Mouse (Mus musculus) urinary bladder, postnatal 4 days (tissue): ENCODE measurements at regions not wholly inside any gene's neighbourhood (a gene's known extent, or its start where the extent isn't known, plus 50 kb on each side); places are given as distances from the start of the nearest gene placed in this dataset.

Experiments
- DNase-seq, 2 experiments: peaks; one replicate each; pipeline ENCODE4 v3.0.0; 2021 to 2022; ENCODE audit warnings: low spot score in 2 of 2

DNA sequence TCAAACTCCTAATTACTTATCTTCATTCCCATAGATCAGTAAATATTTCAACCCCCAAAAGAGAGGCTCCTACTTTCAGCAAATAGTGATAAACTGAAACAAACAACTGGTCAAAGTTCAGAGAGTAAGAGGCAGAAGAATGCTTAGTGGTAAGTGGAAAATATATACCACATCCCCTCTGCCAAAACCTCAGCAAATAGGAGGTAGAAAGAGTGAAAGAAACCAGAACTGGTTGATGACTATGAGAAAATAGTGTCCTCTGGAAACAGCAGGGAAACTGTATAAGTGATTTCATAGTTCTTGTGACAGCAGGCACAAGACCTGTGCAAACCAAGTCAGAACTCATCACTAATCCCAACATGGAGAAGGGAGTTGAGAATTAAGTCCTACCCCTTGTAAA lies 980.8 kb upstream of the Cited2 start:
- DNase-seq: no peak

DNA sequence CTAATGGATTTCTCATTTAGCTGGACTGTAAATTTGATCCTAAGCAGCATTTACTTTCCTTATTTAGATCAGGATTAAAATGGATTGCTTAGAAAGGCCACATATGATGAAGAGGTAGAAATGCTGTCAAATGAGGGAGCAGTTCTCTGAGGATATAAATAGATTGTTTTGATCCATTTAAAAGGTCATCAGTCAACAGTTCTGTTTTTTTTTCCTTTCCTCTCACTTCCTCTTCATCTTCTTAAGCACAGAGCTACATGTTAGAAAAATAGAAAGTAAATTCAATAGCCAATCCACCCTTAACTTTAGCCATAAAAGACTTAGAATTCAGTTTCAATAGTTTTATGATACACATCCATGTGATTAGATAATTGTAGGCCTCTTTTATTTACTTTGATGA lies 971.5 kb upstream of the Cited2 start:
- no peak for DNase-seq

DNA sequence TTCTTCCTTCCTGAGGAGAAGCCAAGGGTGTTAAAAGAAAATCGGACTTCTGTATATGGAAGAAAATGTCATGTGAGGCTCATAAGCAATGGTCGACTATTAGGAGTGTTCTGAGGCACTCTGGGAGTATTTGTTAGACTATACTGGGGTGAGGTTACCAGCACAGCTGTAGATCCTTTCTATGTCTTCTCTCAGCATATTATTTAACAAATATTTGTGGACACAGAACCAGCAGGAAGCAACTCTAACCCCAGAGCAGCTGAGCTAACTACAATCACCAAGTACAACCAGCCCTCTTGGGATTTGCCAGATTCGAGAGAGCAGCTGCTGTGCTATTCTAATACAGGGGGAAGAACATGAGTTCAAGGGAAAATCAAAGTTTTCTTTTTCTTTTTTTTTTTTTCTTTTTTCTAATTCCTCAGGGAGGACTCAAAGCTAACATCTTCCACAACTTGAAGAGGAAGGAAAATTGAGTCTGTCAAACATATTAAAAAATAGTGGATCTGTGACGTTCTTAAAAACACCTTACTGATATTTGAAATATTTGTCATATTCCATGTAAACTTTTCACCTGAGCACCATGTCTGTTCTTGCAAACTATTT lies 933.3 kb upstream of the Cited2 start:
- no peak for DNase-seq

DNA sequence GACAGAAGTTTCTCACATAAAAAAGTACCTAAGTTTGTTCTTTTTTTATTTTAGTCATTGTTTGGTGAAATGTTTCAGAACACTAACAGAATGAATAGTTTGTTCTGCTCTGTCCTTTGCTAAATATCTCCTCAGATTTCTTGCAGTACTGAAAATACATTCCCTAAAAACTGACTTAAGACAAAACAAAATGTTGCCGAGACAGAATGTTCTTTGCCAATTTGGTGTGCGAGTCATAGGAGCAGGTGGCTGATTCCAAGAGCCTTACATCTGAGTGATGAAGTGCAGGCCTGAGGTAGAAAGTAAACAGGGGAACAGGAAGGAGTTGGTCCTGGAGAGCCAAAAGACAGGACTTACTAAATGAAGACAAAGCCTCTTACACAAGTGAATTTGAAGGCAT lies 919.0 kb upstream of the Cited2 start:
- no peak for DNase-seq

DNA sequence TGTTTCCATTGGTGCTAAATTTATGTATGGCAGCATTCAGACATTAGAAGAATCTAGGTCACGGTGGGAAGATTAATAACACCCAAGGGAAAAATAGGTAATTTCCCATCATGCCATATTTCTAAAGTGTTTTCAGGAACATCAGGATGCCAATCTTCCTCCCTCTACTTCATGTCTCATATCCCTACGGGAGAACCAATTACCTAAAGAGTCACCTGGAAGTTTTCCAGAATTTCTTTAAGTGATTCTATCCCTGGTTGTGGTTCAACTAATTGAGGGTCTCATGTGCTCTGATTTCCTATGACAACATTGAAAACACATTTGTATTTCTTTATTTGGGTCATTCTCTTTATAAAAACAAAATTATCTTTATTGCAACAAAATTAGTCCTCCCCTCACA lies 912.3 kb upstream of the Cited2 start:
- DNase-seq: no peak

DNA sequence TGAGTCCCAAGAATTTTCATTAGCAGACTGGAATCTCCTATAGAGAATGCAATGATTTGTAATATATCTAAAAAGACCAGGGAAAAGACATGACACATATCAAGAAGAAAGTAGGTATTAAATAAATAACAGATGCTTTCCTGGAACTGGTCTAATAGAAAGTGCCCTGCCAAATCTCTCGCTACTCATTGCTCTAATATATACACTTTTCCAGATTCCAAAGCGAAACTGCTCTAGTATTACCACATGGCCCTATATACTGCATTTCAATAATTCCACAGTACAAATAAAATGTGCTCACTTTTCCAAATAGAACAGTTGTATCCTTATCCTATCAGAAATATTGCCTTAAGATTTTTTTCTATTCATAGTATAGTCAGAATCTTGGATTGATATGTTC lies 909.0 kb upstream of the Cited2 start:
- DNase-seq: no peak

DNA sequence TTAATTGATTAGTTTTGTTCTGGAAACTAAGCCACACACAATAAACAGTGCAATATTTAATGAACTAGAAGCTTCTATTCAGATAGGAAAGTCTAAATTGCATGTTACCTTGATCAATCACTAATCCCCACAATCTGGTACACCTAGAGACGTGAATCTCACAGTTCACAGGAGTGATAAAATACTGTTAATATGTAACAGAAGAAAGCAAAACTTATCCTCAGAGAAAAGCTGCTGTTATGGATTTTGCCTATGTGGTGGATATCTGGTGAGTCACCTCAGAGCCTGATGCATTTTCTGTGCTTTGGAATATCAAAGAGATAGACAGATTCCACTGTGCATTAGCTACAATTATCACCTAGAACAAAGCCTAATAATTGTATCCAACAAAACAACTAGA lies 861.5 kb upstream of the Cited2 start:
- DNase-seq: no peak

DNA sequence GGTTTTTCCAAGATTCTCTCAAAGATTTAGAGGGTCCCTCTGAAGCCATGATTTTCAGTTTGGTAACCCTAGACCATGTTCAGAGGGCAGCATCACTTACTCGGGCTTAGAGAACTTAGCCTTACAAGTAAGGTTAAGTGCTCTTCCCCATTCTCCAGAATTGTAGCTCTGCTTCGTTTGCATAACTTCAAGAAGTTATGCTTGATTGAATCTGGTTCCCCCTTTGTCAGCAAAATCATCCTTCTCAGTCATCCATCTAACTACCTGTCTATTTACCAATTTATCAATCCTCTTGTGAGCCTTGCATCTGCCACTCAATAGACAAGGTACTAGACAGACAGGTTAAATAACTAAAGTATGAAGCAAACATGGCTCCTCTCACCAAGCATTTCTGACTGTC lies 856.1 kb upstream of the Cited2 start:
- DNase-seq: no peak

DNA sequence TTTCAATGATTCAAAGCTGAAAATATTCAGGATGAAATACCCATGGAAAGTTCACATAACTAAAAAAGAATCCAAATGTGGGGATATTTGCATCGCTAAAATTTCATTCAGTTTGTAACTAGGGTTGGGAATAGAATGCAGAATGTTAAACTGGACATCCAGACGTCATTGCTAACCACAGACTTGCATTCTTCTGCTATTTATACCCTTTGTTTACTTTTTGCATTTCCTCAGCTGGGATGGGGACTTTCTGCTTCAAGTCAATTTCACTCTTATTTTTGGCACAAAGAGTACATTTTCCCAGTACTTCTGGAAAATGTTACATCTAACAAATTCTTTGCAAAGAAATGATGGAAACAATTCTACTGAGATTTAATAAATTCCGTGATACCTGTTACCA lies 848.9 kb upstream of the Cited2 start:
- no peak for DNase-seq

DNA sequence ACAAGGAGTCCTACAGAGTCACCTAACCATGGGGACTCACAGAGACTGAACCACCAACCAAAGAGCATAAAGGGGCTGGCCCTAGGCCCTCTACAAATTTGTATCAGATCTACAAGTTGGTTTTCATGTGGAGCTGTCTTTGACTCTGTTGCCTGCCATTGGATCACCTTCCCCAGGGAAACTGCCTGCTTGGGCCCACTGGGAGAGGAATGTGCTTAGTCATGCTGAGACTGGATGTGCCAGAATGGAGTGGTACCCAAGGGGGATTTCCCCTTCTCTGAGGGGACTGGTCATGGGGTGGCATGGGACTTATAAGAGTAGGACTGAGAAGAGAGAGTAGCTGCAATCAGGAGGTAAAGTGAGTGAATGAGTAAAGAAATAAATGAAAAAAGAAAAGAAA lies 844.8 kb upstream of the Cited2 start:
- no peak for DNase-seq

DNA sequence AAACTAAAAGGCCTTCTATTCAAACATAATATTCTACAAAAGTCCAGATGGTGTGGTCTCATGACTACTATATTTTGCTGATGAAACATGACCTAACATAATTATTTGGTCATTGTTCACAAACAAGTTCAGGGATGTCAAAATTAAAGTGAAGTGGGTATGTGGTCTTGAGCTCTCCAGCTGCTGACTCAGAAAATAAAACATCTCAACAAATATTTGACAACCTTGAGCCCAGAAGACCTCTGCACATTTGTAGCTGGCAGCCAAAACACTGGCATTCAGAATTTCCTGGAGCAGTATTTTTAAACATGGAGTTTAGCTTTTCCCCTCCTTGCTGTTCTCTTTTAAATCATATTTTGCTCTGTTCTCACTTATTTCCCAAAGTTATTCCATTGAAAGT lies 829.7 kb upstream of the Cited2 start:
- no peak for DNase-seq

DNA sequence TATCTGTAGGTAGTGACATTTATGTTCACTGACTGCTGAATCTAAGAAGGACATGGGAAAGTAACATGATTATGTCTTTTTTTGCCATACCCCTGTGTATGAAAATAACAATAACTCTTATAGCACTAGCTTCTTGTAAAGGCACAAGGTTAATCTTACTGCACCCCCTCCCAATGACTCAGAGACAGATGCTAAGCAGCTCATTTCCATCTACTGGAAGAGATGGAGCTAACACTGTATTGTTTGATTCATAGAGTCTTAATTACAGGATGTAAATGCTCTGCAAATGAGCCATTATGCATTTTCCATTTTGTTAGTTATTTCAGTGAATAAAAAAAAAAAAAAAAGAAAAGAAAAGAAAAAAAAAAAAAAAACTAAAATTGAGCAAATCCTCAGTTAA lies 827.7 kb upstream of the Cited2 start:
- no peak for DNase-seq

DNA sequence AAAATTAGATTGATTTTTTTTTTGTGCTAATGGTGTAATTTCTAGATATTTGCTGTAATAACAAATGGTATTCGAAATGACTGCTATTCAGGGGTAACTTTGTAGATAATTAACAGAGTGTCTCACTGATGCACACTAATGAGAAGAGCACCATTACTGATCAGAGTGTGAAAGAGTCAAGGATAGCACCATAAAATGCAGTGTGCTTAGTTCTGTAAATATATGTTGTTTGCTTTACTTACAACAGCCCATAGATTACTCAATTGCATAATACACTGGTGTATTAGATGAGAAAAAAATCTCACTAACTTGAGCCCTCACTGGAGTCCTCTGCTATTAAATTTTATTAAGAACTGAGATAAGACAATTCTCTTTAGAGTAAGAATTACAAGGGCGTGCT lies 800.1 kb upstream of the Cited2 start:
- DNase-seq: no peak

DNA sequence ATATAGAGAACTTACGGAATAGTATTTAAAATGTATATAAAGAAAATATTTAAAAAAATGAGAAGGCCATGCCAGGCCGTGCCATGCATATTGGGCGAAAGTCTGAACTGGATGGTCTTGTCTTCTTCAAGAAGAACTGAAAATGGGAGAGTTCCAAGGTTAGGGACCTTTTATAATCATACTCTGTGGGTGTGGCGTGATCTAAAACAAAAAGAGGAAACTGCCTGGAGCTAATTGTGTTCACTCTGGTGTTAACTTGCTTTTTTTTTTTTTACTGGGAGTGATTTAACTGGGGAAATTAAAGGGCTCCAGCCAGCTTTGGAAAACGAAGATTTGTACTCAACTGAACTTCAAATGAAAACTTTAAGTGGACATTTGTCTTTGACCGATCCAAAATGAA lies 799.2 kb upstream of the Cited2 start:
- DNase-seq: no peak

DNA sequence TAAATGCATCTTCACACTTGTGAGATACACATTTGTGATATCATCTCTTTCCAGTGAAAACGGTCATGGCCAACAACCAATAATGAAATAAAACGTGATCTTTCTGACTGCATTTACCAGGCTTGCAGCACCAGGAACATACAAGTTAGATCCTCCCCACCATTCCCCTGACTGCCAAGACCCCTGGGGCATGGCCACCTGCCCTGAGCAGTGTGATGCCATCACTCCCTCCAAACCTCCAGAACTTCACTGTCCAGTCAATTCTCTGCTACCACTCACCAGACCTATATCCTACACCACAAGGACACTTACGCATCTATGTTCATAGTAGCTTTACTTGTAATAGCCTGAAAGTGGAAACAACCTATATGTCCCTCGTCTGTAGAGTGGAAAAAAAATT lies 785.3 kb upstream of the Cited2 start:
- DNase-seq: no peak

DNA sequence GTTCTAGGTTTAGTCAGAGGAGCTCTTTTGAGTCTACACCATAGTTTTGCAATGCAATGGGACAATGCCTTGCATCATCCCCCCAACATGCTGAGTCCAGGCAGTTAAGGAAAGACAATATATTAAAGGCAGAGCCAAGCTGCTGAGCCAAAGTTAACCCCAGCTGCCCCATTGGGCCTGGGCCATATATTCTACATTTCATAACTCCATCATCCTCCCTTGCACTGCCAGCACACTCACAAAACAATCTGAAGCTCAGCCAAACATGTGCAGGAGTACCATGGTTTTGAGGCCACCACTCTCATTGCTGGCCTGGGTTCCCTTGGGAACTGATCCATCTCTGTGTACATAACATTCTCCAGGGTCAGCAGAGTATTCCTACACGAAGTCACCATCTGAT lies 771.4 kb upstream of the Cited2 start:
- DNase-seq: no peak

DNA sequence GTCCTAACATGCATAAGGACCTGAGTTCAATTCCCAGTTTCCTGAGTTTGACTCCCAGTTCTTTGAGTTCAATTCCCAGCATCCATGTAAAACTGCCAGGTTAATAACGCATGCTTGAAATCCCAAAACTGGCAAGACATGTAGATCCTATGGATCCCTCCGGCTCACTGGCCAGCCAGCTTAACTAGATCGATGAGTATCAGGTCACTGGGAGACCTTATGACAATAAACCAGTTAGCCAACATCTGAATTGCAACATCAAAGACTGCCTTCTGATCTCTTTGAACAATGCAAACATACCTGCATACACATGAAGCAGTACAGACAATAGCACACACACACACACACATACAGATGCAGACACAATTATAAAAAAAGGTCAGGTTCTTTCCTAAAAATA lies 762.0 kb upstream of the Cited2 start:
- DNase-seq: no peak

DNA sequence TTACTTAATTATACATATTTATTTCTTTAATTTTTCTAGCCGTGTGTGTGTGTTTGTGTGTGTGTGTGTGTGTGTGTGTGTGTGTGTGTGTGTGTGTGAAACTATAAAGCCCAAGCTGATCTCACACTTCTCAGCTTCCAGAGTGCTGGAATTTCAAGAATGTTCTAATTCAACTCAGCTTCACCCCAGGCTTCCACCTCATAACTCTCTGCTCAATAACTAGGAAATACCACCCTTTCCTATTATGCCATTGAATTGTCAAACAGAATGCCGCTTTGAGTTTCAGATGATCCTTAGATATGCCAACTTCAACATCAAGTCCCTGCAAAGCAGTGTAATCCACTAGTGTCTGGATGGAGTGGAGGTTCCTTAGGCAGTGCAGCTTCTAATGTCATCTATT lies 760.6 kb upstream of the Cited2 start:
- no peak for DNase-seq

DNA sequence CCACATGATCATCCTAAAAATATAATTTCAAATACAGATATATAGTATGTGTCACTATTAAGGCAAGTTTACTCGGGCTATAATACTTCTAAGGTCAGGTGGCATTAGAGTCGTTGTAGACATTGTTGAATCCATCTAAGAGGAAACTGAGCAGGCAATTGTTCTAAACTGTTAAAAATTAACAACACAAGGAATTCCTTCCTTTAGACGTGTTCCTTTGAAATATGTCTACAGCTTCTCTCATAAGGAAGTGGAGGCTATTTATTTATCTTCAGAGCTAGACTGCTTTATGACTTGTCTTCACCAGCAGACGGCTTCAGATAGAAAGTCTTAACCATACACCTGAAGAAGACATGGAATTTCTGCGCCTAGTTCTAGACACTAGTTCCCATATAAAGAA lies 744.2 kb upstream of the Cited2 start:
- no peak for DNase-seq

DNA sequence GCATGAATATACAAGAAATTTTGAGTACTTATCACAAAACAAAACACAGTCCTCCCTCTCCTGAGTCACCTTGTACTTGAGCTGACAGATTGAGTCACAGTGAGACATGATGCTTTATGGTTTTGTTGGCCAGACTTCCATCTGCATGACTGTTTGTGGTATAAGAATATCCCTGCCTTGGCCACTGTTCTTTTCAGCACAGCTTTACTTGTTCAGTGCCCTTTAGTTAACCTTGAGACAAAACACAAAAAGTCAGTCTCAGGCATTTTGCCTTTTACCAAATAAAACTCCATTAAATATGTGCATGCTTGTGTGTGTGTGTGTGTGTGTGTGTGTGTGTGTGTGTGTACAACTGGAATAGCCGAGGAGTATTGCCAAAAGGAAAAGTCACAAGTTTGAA lies 732.8 kb upstream of the Cited2 start:
- no peak for DNase-seq

DNA sequence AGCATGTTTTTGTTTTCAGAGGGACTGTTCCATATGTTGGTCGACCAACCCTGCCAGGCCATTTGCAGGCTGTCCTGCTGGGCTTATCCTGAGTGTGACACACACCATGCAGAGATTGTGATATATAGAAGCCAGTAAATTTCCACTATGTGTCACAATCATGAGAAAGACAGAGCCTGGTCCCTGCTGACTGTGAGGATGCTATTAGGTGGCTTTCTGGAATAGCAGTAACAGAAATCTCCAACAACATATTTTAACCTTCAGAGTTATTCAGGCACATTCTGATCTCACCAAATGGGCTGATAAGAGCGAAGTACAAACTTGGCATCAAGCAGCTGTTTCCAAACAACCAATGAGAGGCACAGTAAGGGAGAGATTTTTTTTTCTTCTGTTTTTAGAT lies 729.2 kb upstream of the Cited2 start:
- no peak for DNase-seq

DNA sequence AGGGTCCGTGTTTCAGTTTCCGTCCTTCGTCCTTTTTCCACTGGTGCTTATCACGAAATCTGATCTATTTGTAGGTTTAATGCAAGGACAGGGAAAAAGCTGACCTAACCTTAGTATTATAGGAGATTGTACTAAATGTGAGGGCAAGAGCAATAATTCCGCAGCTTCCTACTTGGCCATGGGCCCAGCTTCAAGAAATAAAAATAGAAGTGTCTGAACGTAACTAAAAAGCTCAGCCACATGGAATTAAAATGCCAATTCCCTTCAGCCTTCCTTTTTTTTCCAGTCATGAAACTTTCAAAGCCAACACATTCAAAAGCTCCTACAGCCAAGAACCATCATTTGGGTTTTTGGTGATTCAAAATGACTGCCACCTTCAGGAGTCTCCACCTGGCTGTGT lies 728.5 kb upstream of the Cited2 start:
- DNase-seq: no peak

DNA sequence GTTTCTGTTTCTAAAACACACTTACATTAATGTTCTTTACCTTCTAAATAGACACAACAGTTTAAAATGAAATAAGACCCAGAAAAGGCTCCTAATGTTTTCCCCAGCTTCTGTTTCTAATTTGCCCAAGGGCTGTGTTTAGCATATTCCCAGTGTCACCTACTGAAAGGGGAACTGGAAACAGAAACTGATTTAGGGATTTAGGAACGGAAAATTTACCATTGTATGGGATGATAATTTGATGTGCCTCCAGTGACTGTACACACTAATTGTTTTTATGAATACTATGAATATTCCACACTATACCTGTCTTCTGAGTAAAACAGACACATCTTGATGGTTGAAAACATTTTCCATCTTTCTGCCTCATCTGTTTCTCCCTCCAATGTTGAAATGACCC lies 728.0 kb upstream of the Cited2 start:
- DNase-seq: no peak

DNA sequence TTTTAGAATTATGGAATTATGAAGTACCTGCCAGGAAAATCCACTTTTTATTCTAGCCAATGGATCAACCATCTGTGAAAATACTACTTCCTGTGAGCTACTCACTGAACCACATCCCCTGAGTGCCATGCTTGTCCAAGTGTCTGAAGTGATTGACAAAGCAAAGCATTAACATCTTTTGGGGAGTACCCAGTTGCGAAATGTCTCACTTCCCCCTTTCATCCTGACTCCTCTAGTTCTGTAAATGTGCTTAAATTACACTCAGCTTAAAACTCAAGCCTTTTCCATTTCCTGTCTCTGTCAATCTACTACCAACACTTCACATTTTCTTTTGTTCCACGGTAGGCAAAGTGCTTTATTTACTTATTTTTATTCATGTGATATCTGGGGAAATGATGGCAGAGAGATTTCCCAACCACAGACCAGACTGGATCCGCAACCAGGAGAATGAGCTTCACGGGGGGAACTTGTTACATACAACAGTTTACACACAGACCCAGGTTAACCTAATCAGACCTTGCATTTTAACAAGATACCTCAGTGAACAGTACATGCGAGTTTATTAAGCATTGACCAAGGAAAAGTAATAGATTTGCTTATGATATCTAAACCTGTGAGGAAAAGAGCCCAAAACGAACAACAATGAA lies 726.1 kb upstream of the Cited2 start:
- no peak for DNase-seq
